In the genomic region with DNA sequence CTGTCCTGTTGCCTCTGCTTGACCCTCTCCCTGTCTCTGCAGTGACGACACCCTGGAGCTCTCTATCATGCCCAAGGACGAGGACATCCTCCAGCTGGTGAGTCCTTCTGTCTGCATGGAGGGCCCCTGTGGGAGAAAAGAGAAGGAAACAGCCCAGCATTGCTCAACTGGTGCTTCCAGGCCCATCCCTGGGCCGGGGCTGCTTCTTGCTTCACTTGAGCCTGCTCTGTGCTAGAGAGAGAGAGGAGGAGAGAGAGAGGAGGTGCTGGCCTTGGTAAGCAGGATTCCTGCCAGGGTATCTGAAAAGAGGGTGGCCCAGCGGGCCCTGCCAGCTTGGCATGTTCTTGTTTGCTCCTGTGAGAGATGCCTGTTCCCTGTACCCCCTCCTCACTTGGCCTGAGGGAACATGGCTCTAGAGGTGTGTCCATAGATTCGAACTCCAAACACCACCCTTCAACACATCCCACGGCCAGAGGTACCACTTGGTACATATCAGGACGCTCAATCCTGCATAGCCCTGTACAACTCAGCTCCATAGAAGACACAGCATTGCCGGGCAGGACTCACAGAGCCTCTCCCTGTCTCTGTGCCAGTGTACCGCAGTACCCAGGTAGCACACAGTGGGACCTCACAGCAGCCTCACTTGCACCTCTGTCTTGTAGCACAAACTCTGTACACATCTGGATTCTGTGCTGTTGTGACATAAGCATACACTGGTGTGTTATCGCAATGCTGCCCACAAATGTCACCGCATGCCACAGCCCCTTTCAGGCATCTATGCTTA, we compare ENCODE assay signal across 8 mouse cellular contexts. TPM values are rescaled to one million over a fixed set of nuclear protein-coding genes. Genes with fewer than 3 reads are reported as not detected.
DNase-seq lines count a peak whose midpoint lies in the region; ATAC-seq and TF ChIP-seq lines count a peak whose summit lies in the region.

No protein-coding gene starts in this region.

- TF ChIP-seq POLR2A in lung, adult 2 months (IDR thresholded peaks at IDR 0.05; ENCODE audit: borderline replicate concordance, extremely low read depth, low read depth, low read length): no peak

- H3K4me3 ChIP-seq in lung, embryonic 14.5 days (ENCODE audit: low read depth, low read length): no peak overlapping the region
- H3K4me3 ChIP-seq in lung, adult 2 months (replicated peaks; ENCODE audit: extremely low read depth, low read depth, low read length): no peak overlapping the region
- H3K4me3 ChIP-seq in embryonic facial prominence, embryonic 14.5 days (ENCODE audit: low read depth, low read length): no peak overlapping the region
- no peak overlapping the region for H3K4me3 ChIP-seq in limb, embryonic 13.5 days
- H3K4me3 ChIP-seq in neural tube, embryonic 15.5 days (replicated peaks): no peak overlapping the region

- peaks cover 16% of the 10 kb centered on the region for H3K4me1 ChIP-seq in lung, embryonic 14.5 days (ENCODE audit: insufficient read depth)
- peaks cover 13% of the 10 kb centered on the region for H3K4me1 ChIP-seq in lung, adult 2 months (ENCODE audit: control insufficient read depth, insufficient read depth, low read length)
- H3K4me1 ChIP-seq in embryonic facial prominence, embryonic 14.5 days (ENCODE audit: control insufficient read depth, insufficient read depth, low read length): peaks cover 15% of the 10 kb centered on the region
- H3K4me1 ChIP-seq in limb, embryonic 13.5 days: peaks cover 35% of the 10 kb centered on the region
- peaks cover 52% of the 10 kb centered on the region for H3K4me1 ChIP-seq in neural tube, embryonic 15.5 days

- ATAC-seq in lung, embryonic 14.5 days (ENCODE audit: insufficient read depth): no peak
- no peak for ATAC-seq in embryonic facial prominence, embryonic 14.5 days (ENCODE audit: low read depth)
- no peak for ATAC-seq in limb, embryonic 13.5 days (ENCODE audit: low FRiP score, low read depth)
- no peak for ATAC-seq in neural tube, embryonic 15.5 days (ENCODE audit: low FRiP score)

- peak overlapping the region; percentile 85 for H3K27ac ChIP-seq in lung, embryonic 14.5 days (ENCODE audit: low read depth)
- H3K27ac ChIP-seq in embryonic facial prominence, embryonic 14.5 days (replicated peaks; ENCODE audit: low read depth, low read length): peak overlapping the region; percentile 91
- peak overlapping the region; percentile 78; the same call in 1 of the 2 replicates for H3K27ac ChIP-seq in limb, embryonic 13.5 days
- H3K27ac ChIP-seq in neural tube, embryonic 15.5 days (replicated peaks): peak overlapping the region; percentile 83

- no peak for DNase-seq in lung, embryonic 14.5 days
- DNase-seq in lung, adult 2 months: no peak
- DNase-seq in embryonic facial prominence, embryonic 14.5 days (ENCODE audit: low spot score): no peak
- DNase-seq in spleen, adult 18-20 months: no peak
- DNase-seq in left cerebral cortex, postnatal 10 days (ENCODE audit: extremely low spot score in 1 of 2, low spot score in 2 of 2): no peak
- DNase-seq in right cerebral cortex, postnatal 10 days (ENCODE audit: low spot score in 2 of 2): no peak

- 83% methylated on average over 10 of the region's 11 CpGs for WGBS in lung, embryonic 14.5 days
- WGBS in lung, adult 2 months: 68% methylated on average over 11 of the region's 11 CpGs
- WGBS in embryonic facial prominence, embryonic 14.5 days: 84% methylated on average over 11 of the region's 11 CpGs
- WGBS in limb, embryonic 13.5 days: 90% methylated on average over 11 of the region's 11 CpGs
- WGBS in neural tube, embryonic 15.5 days: 84% methylated on average over 11 of the region's 11 CpGs

- H3K4me2 ChIP-seq in lung, embryonic 14.5 days: 0 out of 2 replicates have a peak overlapping the region, but pooled peaks have one; percentile 15
- H3K4me2 ChIP-seq in embryonic facial prominence, embryonic 14.5 days (ENCODE audit: low read depth, low read length): no peak overlapping the region
- H3K4me2 ChIP-seq in limb, embryonic 13.5 days (replicated peaks): no peak overlapping the region
- H3K4me2 ChIP-seq in neural tube, embryonic 15.5 days: 0 out of 2 replicates have a peak overlapping the region, but pooled peaks have one; percentile 90

- no peaks in the 10 kb centered on the region for H3K27me3 ChIP-seq in lung, embryonic 14.5 days (ENCODE audit: insufficient read depth, low read length)
- H3K27me3 ChIP-seq in embryonic facial prominence, embryonic 14.5 days (replicated peaks; ENCODE audit: control insufficient read depth, insufficient read depth, low read length): no peaks in the 10 kb centered on the region
- H3K27me3 ChIP-seq in limb, embryonic 13.5 days: no peaks in the 10 kb centered on the region
- no peaks in the 10 kb centered on the region for H3K27me3 ChIP-seq in neural tube, embryonic 15.5 days (replicated peaks)

- intact Hi-C loops in left cerebral cortex, postnatal 10 days (cut with DNase I): no loop called here

- peaks cover 88% of the 10 kb centered on the region for H3K36me3 ChIP-seq in lung, embryonic 14.5 days (ENCODE audit: insufficient read depth)
- H3K36me3 ChIP-seq in embryonic facial prominence, embryonic 14.5 days (ENCODE audit: control insufficient read depth, insufficient read depth, low read length): peaks cover 77% of the 10 kb centered on the region
- H3K36me3 ChIP-seq in limb, embryonic 13.5 days: peaks cover 83% of the 10 kb centered on the region
- H3K36me3 ChIP-seq in neural tube, embryonic 15.5 days: peaks cover 46% of the 10 kb centered on the region

- H3K9ac ChIP-seq in lung, embryonic 14.5 days: no peak overlapping the region
- no peak overlapping the region for H3K9ac ChIP-seq in embryonic facial prominence, embryonic 14.5 days (ENCODE audit: low read depth, low read length)
- H3K9ac ChIP-seq in limb, embryonic 13.5 days: no peak overlapping the region
- no peak overlapping the region for H3K9ac ChIP-seq in neural tube, embryonic 15.5 days (replicated peaks)

- no peaks in the 10 kb centered on the region for H3K9me3 ChIP-seq in lung, embryonic 14.5 days (ENCODE audit: low read depth, low read length)
- no peaks in the 10 kb centered on the region for H3K9me3 ChIP-seq in embryonic facial prominence, embryonic 14.5 days (ENCODE audit: control insufficient read depth, low read length)
- H3K9me3 ChIP-seq in limb, embryonic 13.5 days: no peaks in the 10 kb centered on the region
- no peaks in the 10 kb centered on the region for H3K9me3 ChIP-seq in neural tube, embryonic 15.5 days (replicated peaks)

- no peak for TF ChIP-seq CTCF in lung, embryonic 14.5 days (IDR thresholded peaks at IDR 0.05; ENCODE audit: low read depth)
- TF ChIP-seq CTCF in lung, adult 2 months (IDR thresholded peaks at IDR 0.05; ENCODE audit: insufficient read depth, low read length): no peak

RNA-seq across cellular contexts. Expression of gene Arhgap23, which starts 33.5 kb away (rescaled TPM):
- 7.0 and 7.9 TPM in 2 replicates for polyA plus RNA-seq in lung, embryonic 14.5 days (2014; fragmentation: Nextera tagmentation; extraction: Ambion mirVana)
- 74.3 and 90.6 TPM in 2 replicates for polyA plus RNA-seq in lung, adult 2 months (2012; rRNA removed)
- 8.9 and 9.5 TPM in 2 replicates for polyA plus RNA-seq in embryonic facial prominence, embryonic 14.5 days (2014; fragmentation: Nextera tagmentation; extraction: Ambion mirVana)
- 6.7 and 7.2 TPM in 2 replicates for polyA plus RNA-seq in limb, embryonic 13.5 days (2015; fragmentation: Nextera tagmentation; extraction: Ambion mirVana)
- 8.0 and 9.2 TPM in 2 replicates for polyA plus RNA-seq in neural tube, embryonic 15.5 days (2015; fragmentation: Nextera tagmentation; extraction: Ambion mirVana)
- 10 to 100 TPM; 84.0 to 91.8 TPM for total RNA-seq in left cerebral cortex, postnatal 10 days (2021)

RNA-seq across cellular contexts. Expression of gene 4933428G20Rik, which starts 51.3 kb away (rescaled TPM):
- polyA plus RNA-seq in lung, embryonic 14.5 days (2014; fragmentation: Nextera tagmentation; extraction: Ambion mirVana): 0.13 and 0.23 TPM in 2 replicates
- polyA plus RNA-seq in lung, adult 2 months (2012; rRNA removed): 0.08 TPM in 1 of 2 replicates, not detected in the other
- 0.13 TPM in 1 of 2 replicates, not detected in the other for polyA plus RNA-seq in embryonic facial prominence, embryonic 14.5 days (2014; fragmentation: Nextera tagmentation; extraction: Ambion mirVana)
- polyA plus RNA-seq in limb, embryonic 13.5 days (2015; fragmentation: Nextera tagmentation; extraction: Ambion mirVana): 1.1 and 1.5 TPM in 2 replicates
- polyA plus RNA-seq in neural tube, embryonic 15.5 days (2015; fragmentation: Nextera tagmentation; extraction: Ambion mirVana): 1.2 and 1.4 TPM in 2 replicates
- total RNA-seq in left cerebral cortex, postnatal 10 days (2021): not detected

Comparison
In these comparisons a context has a peak if more than half of its experiments do, and no peak if none do; other contexts are left out.
1. H3K4me2 ChIP-seq: peak in lung, embryonic 14.5 days (single experiment) and neural tube, embryonic 15.5 days (single experiment); none in embryonic facial prominence, embryonic 14.5 days (single experiment) and limb, embryonic 13.5 days (single experiment).
2. Peak in every context shown above with its lines, with median percentiles within 50 percentile points of each other: H3K27ac ChIP-seq.